Mouse (Mus musculus): ENCODE results near the gene Fgfr2.

The Fgfr2 gene

DNA sequence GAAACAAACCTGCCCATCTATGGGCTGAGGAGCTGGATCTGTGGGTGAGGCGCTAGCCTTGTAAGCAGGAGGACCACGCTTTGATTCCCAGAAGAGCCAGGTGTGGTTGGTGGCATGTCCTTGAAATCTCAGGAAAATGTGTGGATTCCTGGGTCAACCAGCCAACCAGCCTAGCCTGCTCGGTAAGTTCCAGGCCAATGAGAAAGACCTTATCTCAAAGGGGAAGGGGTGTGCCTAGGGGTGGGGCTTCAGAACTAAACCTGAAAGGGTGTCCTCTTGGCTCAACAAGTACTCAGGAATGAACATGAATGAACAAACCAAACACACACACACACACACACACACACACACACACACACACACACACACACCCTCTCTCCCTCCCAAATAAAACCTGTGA, 81.4 kb downstream of the Fgfr2 start:
- DNase-seq (ENCODE audit: low spot score in 2 of 2) = no peak

DNA sequence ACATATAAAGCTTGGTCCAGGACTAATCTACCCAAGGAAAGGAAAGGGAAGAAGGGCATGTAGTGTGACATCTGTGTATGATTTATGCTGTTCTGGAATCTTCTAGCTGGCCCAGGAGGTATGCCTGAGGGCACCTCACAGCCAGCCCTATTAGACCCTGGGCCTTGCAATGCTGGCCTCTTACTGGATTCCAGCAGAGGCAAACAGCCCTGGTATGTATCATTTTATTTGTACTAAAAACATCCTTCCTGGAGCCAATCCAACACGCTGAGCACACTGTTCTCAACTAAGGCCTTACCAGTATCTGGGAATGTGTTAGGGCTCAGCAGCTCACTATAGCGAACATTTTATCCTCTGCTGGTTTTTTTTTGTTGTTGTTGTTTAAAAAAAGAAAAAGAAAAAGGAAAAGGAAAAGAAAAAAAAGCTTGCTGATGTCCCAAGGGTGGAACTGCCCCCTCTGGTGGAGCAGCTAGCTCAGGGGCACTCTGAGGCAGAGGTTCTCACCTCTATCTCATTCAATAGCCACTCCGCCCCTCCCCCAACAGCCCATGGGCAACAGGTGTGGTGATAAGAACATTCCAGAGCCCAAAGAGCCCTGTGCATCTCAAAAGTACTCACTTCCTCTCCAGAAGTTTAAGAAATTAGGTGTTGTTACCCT, 82.3 kb downstream of the Fgfr2 start:
- no peak for DNase-seq (ENCODE audit: low spot score in 2 of 2)

DNA sequence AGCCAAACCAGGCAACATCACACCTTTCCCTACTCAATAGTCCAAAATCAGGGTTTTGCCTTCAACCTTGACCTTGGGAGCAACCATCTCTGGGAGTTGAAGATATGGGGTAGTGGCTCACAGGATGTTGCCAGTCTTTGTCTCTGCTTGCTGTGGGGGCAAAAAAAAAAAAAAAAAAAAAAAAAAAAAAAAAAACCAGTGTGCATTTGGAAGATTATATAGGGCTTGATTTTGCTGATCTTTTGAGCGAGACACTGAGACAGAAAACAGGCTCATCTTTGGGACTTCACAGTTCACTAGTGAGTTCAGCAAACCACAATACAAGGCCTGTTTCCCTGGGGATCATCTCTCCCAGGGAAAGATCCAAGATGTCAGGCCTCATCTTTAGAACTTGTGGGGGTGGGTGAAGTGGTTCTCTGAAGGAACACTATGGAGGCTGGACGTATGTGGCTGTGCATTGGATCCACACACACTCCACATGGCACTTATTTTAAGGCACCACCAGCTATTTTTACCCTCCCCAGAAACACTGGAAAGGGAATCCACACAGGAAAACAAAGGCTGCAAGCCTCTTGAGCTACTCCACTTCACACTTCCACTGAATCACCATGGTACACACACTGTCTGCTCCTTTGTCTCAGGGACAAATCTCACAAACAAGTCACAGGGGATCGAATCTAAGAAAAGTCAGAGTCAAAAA, 83.4 kb downstream of the Fgfr2 start:
- no peak for DNase-seq (ENCODE audit: low spot score in 2 of 2)

DNA sequence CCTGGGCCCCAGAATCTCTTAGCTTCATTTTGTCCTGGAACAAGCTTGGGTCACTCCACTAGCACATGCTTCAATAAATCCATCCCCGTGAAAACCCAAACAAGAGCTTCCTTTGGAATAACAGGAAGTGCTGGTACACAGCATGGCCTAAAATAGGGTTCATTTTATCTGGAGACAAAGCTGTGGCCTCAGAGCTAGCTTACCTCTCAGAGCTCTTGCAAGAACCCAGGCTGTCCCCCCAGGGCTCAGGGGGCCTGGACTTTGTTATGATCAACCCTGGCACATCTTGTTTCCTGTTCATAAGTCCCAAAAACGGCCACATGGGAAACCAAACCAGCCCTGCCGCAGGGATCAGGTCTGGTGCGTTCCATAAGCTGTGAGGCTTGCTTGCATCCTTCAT, 85.5 kb downstream of the Fgfr2 start:
- DNase-seq (ENCODE audit: low spot score in 2 of 2) = no peak

DNA sequence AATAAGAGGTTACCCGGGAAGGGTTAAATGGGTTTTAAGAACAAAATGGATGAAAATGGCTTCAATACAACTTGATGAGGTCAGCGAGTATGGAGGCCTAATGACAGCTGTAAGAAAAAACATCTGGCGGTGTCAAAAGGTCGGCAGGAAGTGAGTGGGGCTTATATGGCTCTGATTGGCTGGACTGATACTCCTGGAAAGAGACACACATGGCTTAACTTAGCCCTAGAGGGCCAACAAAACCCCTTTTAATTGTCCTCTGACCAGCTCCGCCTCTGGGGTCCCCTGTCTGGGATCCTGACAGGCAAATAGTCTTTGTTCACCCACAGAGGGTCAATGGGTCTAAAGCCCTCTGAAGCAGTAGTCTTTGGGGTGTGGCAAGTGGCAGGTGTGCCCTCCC, 85.9 kb downstream of the Fgfr2 start:
- no peak for DNase-seq (ENCODE audit: low spot score in 2 of 2)

DNA sequence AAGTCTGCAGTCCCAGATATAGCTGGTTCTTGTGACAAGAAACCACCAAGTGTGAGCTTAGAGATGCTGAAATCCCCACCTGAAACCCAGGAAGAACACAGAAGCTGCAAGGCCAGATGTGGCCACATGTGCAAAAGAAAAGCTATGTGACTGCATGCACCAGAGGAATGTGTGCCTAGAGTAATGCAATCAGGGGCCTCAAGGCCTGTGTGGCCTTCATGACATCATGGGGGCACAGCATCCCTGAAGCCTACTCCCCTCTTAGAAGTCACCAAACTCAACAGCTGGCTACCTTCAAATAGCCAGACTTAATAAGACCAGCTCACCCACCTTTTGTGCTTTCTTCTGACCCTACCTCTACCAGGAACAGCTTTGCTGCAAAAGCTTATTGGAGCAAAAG, 87.2 kb downstream of the Fgfr2 start:
- no peak for DNase-seq (ENCODE audit: low spot score in 2 of 2)

DNA sequence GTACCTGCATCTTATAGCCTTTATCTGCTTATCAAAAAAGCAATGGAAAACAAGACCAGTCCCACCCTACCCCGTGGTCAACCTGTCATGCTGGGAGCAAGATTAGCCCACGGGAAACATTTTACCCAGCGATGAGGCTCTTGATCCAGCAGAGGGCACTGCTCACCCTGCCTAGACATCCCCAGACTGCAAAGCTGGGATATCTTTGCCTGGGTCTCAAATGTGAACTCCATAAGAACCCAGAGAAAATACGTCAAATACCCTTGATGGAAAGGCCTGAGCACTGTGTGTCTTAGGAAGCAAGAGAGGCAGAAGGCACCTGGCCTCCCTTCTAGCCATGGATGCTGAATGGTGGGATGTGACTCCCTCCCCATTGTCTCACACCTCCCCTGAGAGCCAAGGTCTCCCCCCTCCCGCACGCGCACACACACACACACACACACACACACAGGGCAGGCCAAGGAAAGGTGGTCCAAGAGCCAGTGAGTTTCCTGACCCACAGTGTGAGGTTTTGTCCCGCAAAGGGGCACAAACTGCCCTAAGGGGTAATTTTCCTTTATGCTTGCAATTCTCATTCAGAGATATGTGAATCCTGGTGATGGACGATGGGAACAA, 90.5 kb downstream of the Fgfr2 start:
- peak in 1 of 2 experiments; percentile 7 for DNase-seq (ENCODE audit: low spot score in 2 of 2)

DNA sequence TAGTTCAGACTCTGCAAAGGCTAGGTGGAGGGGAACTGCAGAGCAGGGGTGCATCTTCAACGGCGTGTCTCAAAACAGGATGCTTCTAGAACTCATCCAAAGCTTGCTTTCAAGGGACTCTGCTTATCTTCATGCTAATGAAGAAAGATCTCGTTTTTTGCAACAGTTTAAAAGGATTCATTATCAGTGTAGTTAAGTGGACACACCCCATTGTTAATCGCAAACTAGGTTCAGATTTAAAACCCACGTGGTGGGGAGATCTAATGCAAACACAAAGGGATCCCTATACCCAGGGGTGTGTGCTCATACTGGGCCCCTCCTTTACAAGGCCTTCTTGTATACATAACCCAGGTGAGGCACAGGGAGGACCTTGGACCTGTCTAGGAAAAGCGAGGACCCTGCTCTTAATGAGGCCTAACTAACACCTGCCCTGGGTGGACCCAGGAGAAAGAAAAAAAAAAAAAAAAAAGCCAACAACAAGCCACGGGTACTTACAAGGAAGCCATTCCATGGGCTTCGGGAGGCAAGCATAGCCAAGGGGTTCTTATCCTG, 93.6 kb downstream of the Fgfr2 start:
- no peak for DNase-seq (ENCODE audit: low spot score in 2 of 2)

DNA sequence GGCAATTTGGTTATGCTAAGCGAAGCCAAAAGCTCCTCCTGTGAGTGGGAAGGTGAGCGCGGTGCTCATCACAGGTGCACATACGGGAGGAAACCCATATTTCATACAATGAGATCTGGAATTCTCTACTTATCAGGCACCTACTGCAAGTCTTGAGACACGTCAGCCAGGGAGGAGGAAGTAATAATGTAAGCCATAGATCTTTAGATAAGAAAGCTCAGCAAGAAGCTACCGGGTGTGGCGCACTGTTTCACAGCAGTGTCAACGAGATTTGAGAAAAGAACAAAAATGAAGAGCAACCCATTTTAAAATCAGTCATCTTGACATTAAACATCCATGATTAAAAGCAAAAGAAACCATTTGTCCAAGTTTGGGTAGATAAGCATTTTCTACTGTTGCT, 94.1 kb downstream of the Fgfr2 start:
- DNase-seq (ENCODE audit: low spot score in 2 of 2) = no peak

DNA sequence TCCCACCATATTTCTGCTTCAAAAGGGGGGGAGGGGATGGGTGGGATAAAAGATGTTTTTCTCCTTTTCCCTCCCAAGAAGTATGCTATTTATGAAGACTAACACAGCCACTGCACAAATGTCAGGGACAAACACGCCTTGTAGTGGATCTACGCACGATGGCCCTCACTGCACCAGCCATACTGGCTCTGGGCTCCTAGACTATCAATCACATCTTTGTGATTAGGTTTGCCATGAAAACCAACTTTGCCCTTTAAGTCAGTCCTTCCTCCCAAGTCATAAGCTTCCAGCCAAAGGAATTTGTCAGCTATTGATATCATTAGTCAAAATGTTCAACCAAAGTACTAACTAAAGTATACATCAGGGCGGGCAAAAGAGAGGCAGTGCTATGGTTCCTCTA, 95.2 kb downstream of the Fgfr2 start:
- no peak for DNase-seq (ENCODE audit: low spot score in 2 of 2)

DNA sequence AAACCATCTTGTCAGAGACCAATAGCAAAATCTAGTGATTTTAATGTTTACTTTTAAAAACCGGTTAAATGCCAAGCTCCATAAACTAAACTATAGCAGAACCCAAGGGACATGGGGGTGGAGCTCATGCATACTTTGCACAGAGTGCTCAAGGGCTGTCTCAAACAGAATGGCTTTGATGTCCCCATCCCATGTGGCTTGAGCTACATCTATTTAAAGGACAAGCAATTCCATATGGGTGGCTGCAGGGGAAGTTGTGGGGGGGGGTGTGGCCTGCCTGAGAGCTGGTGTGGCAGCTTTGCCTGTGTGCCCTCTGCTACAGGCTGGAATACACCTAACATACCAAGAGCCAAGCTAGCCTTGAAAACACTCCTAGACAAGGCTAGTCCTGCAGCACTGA, 98.5 kb downstream of the Fgfr2 start:
- no peak for DNase-seq (ENCODE audit: low spot score in 2 of 2)

DNA sequence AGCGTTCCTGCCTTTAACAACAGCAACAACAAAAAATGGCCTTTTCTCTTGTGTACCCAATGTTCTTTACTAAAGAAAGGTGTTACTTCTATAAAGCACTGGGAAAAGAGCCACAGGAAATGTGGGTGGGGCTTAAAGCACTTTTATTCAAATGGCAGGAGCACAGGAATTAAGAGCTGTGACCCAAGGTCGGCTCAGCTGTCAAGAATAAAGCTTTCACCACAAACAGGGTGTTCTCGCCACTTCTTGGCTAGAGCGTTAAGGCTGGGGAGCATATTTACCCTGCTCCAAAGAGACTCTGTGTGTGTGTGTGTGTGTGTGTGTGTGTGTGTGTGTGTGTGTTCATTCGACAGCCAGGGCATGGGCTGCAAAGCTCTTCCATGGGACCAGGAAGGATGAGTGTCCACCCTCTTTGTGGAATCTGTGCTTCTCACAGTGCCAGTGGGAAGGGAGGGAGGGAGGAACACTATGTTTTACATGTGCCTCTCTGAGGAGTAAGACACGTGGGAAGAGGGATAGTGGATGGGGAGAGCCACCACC, 103.6 kb downstream of the Fgfr2 start:
- DNase-seq (ENCODE audit: low spot score in 2 of 2) = no peak

DNA sequence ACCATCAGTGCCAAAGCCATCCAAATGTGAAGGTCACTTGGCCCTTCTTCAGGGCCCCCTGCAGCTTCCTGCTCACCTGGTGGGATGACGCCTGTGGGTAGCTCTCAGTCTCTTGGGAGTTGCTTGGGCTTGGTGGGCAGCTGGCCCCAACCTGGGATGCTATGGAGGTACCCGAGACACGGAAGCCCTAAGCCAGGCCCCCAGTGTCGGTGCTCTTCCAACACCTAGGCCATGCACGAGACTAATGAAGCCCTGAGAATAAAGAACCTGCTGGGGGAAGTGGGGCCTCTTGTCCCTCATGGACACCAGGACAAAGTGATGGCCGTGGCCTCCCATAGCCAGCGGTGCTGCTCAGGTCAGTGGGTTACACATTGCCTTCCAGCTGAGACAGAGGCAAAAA, 104.2 kb downstream of the Fgfr2 start:
- no peak for DNase-seq (ENCODE audit: low spot score in 2 of 2)

DNA sequence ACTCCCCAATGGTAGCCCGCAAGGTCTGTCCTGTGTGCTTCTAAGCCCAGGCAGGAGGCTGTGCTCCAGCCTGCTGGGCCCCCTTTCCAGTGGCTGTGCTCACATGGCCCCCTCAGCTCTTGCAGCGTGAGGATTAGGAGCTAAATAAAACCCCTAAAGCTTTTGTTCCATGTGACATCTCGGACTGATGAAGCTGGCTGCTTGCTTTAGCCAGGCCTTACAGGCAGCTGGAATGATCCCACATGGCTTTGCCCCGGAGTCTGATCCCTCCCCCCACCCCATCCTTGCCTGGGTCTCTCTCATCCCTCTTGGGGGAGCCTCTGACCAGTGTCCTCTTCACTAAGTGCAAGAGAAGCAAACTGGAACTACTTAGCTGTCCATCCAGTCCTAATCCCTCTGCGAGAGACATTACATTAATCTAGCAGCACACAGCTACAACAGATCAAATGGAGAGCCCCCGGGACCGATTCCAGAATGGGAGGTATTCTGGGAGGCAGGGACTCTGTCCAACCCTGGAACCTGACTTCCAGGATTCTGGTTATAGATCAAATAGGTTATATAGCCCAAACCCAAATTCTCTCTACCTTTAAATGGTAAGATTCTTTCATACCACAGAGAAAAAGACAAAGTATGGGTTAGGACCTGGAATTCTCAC, 107.6 kb downstream of the Fgfr2 start:
- DNase-seq (ENCODE audit: low spot score in 2 of 2) = no peak

DNA sequence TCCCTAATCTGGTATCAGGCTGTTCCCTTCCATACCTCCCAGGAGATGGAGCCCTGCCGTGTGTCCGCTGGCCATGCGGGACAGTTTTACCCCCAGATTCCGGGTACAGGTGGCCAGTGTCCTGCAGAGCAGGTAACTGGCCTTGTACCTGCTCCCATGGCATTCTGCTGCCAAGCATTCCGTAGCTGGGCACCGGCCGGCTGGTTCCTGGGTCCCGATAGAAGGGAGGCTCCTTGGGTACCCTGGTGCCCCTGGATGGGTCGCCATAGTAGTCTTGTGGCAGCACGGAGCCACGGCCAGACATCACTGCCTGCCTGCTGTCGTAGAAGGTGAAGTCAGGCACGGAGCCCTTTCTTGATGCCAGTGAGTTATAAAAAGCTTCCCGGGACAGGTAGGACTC, 108.5 kb downstream of the Fgfr2 start:
- no peak for DNase-seq (ENCODE audit: low spot score in 2 of 2)

DNA sequence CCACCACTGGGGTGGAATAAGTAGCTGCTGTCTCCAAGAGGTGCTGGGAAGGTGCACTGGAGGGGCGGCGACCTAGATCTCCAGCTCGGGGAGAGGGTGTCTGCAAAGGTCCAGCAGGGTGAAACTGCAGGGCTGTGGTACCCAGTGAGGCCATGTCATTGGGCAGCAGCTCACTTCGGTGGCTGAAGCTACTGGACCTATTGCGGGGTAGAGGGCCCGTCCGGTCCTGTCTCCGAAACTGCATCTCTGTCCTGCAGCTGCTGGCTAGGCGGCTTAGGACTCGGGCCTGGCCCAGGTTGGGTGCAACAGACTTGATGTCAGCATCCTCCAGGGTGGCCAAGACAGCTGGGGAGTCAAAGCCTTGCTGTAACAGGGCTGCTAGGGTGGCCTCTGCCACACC, 109.2 kb downstream of the Fgfr2 start:
- no peak for DNase-seq (ENCODE audit: low spot score in 2 of 2)

DNA sequence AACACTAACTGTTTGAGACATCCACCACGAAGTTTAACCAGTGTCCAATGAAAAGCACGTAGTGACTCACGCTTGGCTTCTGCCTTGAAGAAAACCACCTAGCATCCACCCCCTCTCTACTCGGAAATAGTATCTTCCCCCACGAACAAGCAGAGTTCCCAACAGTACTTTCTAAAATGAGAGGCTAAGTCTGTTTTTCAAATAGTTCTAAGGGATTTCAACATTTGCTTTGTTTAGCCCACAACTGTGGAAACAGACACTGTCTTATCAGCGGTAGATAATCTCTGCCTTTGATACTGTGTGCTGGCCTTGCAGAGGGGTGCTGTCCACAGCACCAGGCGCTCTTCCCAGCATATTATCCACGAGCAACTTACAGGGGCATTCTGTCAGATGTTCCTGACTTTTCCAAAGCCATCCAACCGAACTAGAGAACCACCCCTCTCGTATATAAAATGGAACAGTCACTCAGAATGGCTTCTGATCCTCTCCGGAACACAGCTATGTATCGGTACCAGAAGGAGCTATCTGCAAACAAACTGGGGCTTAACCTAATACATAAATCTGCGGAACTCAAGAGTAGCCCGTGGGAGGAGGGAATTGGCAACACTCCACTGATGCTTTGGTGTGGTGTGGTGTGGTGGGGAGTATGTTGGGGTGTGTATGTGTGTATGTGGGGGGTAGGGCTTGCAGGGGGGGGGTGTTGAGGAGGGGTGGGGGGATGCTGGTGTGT, 110.3 kb downstream of the Fgfr2 start:
- no peak for DNase-seq (ENCODE audit: low spot score in 2 of 2)

DNA sequence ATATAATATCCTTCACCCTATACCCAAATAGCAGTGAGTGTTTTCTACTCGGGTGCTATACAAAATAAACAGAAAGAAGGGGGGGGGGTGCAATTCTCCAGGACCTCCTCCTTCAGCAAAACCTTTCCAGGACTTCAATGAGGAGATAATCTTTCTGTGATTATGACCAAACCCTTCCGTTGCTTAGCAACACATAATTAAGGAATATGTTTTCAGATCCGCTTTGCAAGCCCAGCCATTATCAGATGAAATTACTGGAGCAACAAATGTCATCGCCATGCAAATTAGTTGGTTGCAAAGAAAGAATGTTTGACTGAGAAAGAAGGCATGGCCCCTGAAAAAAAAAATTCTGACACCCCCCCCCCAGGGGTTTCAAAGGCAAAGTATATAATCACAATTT, 111.5 kb downstream of the Fgfr2 start:
- no peak for DNase-seq (ENCODE audit: low spot score in 2 of 2)

DNA sequence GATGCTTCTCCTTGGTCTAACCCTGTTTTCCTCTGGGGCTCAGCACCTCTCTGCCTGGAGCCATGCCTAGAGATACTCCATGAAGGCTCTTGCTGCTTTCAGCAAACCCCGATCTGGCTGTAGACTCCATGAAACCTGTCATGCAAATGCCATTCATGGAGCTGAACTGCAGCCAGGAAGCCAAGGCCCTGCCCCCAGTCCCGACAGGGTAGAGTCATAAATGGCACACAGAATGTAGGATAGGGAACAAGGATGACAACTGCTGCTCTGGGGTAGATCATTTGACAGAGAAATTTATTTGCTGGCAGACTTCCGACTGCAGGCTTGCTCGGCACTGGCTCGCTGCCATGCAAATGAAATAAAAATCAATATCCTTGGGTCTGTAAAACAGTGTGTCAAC, 112.0 kb downstream of the Fgfr2 start:
- no peak for DNase-seq (ENCODE audit: low spot score in 2 of 2)

DNA sequence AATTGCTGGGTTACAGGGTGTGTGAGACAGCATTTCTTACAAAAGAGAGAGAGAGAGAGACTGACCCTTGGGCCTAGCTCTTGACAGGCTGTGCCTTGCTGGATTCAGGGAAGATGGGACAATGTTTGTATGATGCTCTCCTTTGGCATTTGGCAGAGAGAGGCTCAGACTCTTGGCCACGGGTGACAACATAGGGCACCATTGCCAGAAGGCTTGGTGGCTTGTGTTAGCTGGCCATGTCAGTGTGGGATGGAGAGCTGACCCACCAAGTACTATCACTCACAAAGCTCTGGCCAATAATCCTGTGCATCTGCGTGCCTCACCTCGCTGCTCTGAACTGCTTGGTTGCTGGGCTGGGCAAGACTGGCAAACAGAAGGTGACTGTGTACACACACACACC, 112.7 kb downstream of the Fgfr2 start:
- no peak for DNase-seq (ENCODE audit: low spot score in 2 of 2)

DNA sequence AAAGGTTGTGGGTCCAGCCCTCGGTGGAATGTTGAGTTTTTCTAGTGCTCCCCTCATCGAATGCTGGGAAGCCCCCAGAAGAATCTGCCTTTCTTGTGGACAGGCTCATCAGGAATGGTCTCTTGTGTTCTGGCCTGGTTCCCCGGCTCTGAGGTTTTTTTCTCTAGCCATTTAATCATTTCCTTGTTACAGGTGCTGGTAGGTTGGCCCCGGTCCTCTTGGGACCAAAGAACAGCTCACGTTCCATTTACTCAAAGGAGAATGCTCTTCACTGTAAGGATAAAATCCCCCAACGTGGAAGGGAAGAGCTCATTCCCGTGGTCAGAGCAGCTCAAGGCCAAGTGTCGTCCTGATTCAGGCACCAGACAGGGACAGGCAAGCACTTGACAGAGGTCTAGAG, 113.5 kb downstream of the Fgfr2 start:
- no peak for DNase-seq (ENCODE audit: low spot score in 2 of 2)

DNA sequence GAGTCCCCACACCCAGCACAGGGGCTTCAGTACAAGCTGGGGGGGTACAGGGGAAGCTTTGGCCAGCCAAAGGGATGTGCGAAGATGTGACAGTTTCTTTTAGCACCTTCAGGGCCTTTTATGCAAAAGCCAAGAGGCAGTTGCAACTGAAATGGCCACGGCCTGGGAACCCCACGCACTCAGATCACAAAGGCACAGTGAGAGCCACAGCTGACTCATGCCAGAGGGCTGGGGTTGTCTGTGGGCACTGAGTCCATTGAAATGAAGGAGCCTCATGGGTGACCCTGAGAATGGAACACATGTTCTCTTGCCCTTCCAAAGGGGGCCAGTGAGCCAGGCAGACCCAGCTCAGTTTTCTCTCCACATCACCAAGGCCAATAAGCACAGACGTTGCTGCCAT, 114.5 kb downstream of the Fgfr2 start:
- DNase-seq (ENCODE audit: low spot score in 2 of 2) = no peak
